Mouse (Mus musculus): ENCODE measurements around the gene Slc46a2.

- TF ChIP-seq CTCF (IDR thresholded peaks at IDR 0.05; ENCODE audit: low read depth, low read length) (no peak), GATA1 (IDR thresholded peaks at IDR 0.05; ENCODE audit: borderline replicate concordance, low read length) (no peak)
Observed at GRCm38 (mm10) chr4:59897814-59898520, 16.9 kb downstream of the Slc46a2 start.
